In genomic region chr12:100875960-100876359, GRCm38 (mm10) we compare ENCODE assay signal across 24 mouse cellular contexts.
"Had no signal": no experiment of that assay in that cellular context is flagged by ENCODE, and none has a peak within 500 bp of the region (broad histone marks: within the 10 kb centered on the region; RNA-seq: fewer than 3 reads in every experiment).

No protein-coding gene starts in this region.

- H3K27ac ChIP-seq: heart, embryonic 13.5 days; heart, embryonic 15.5 days; hindbrain, embryonic 13.5 days; hindbrain, embryonic 15.5 days; hindbrain, postnatal 0 days; kidney, embryonic 15.5 days; kidney, postnatal 0 days; limb, embryonic 13.5 days; limb, embryonic 15.5 days; liver, embryonic 12.5 days; liver, embryonic 14.5 days had no signal

- H3K4me3 ChIP-seq: heart, embryonic 13.5 days; heart, embryonic 15.5 days; hindbrain, embryonic 13.5 days; hindbrain, embryonic 15.5 days; kidney, embryonic 15.5 days; limb, embryonic 13.5 days; limb, embryonic 15.5 days; liver, embryonic 12.5 days had no signal

- DNase-seq: gastrocnemius, postnatal 14 days; heart, adult 18-20 months; heart, postnatal 14 days; heart, postnatal 36 days; kidney, adult 11 months; kidney, adult 2 months; kidney, adult 9 months; kidney, postnatal 14 days; kidney, postnatal 36 days; layer of hippocampus, postnatal 36 days; left cerebral cortex, postnatal 4 days; lung, adult 18-20 months had no signal

- ATAC-seq: intestine, embryonic 16.5 days; liver, embryonic 12.5 days had no signal
